Mouse (Mus musculus) heart, adult 18-20 months (tissue): Measurements from ENCODE around the gene Tmem30b. TPM values are rescaled to one million over a fixed set of nuclear protein-coding genes. Genes with fewer than 3 reads are reported as not detected.
A peak's percentile ranks its signal among the peaks of the same experiment; 100 is the strongest.
"Not testable (repeated sequence)": the region's sequence is repeated elsewhere in the genome, so short reads cannot be mapped to it uniquely, and the experiment has no call there.

Experiments used
- DNase-seq, 2 experiments: peaks; one replicate each; pipeline ENCODE4 v3.0.0; 2021 to 2022; ENCODE audit warnings: mixed read lengths in 1 of 2
- long read RNA-seq, 2 experiments: library from polyadenylated mRNA; stranded (forward); transcript quantifications; one replicate each; pipeline ENCODE4 v2.0.0; 2021
- total RNA-seq, 2 experiments: library from RNA; stranded (reverse); gene quantifications; 2 replicates each; pipeline ENCODE4 v1.2.3; 2021

The Tmem30b gene
- total RNA-seq = under 1 TPM; 0.32 to 0.41 TPM
- long read RNA-seq, experiment 1, partial matches to known transcripts = 0 of 1 reads
- long read RNA-seq, experiment 1, other reads (novel, unspliced or antisense) = 0 of 1 reads
- long read RNA-seq, experiment 2 = 0 reads

- DNase-seq = no peak
These were observed at the start of gene Tmem30b for GRCm38 (mm10) chr12:73546086-73546711. TSS of gene Tmem30b (minus strand) at chr12:73546392.

GRCm38 (mm10) chr12:73595226-73595625, 49.0 kb upstream of the Tmem30b start:
- no peak for DNase-seq

GRCm38 (mm10) chr12:73594177-73594745, 48.1 kb upstream of the Tmem30b start:
- no peak for DNase-seq

GRCm38 (mm10) chr12:73593021-73593798, 47.0 kb upstream of the Tmem30b start:
- DNase-seq = peak in 1 of 2 experiments; percentile 59

GRCm38 (mm10) chr12:73591625-73592024, 45.4 kb upstream of the Tmem30b start:
- peak; percentile 75 to 91 for DNase-seq

- peak in 1 of 2 experiments; percentile 21 for DNase-seq
These were observed 44.6 kb upstream of the Tmem30b start for GRCm38 (mm10) chr12:73590627-73591276.

- no peak for DNase-seq
These were observed 41.1 kb upstream of the Tmem30b start for GRCm38 (mm10) chr12:73587262-73587661.

GRCm38 (mm10) chr12:73585850-73586249, 39.7 kb upstream of the Tmem30b start:
- peak in 1 of 2 experiments; percentile 31 for DNase-seq

GRCm38 (mm10) chr12:73585241-73585801, 39.1 kb upstream of the Tmem30b start:
- peak in 1 of 2 experiments; percentile 48 for DNase-seq

GRCm38 (mm10) chr12:73584610-73585240, 38.5 kb upstream of the Tmem30b start, which contains the start of gene Prkch:
TSS of gene Prkch (plus strand) at chr12:73584796.
- peak; percentile 85 to 93 for DNase-seq

- DNase-seq = peak; percentile 69 to 71
These were observed 37.8 kb upstream of the Tmem30b start for GRCm38 (mm10) chr12:73583813-73584609.

GRCm38 (mm10) chr12:73583318-73583717, 37.1 kb upstream of the Tmem30b start:
- DNase-seq = peak in 1 of 2 experiments; percentile 56

GRCm38 (mm10) chr12:73580811-73581210, 34.6 kb upstream of the Tmem30b start:
- no peak for DNase-seq

GRCm38 (mm10) chr12:73578141-73578540, 31.9 kb upstream of the Tmem30b start:
- no peak for DNase-seq

GRCm38 (mm10) chr12:73574632-73575031, 28.4 kb upstream of the Tmem30b start:
- DNase-seq = peak in 1 of 2 experiments; percentile 46

GRCm38 (mm10) chr12:73565620-73565969, 19.4 kb upstream of the Tmem30b start:
- DNase-seq = no peak

GRCm38 (mm10) chr12:73564795-73565619, 18.8 kb upstream of the Tmem30b start:
- peak in 1 of 2 experiments; percentile 68 for DNase-seq

- no peak for DNase-seq
These were observed 18.0 kb upstream of the Tmem30b start for GRCm38 (mm10) chr12:73564176-73564575.

GRCm38 (mm10) chr12:73563122-73563521, 16.9 kb upstream of the Tmem30b start:
- not testable (repeated sequence) for DNase-seq

GRCm38 (mm10) chr12:73560091-73560490, 13.9 kb upstream of the Tmem30b start:
- no peak for DNase-seq
